25 mouse cellular contexts compared by ENCODE assay signal in genomic region chr7:54068271-54068851, GRCm38 (mm10).
DNase-seq lines count a peak whose midpoint lies in the region; ATAC-seq and TF ChIP-seq lines count a peak whose summit lies in the region.
"Had no signal": no experiment of that assay in that cellular context is flagged by ENCODE, and none has a peak within 500 bp of the region (broad histone marks: within the 10 kb centered on the region; RNA-seq: fewer than 3 reads in every experiment).

No protein-coding gene starts in this region.

- no peak for TF ChIP-seq CTCF in kidney, postnatal 0 days (IDR thresholded peaks at IDR 0.05; ENCODE audit: low read depth)
- no peak for TF ChIP-seq CTCF in brain, embryonic 14.5 days (IDR thresholded peaks at IDR 0.05; ENCODE audit: borderline replicate concordance, extremely low read depth, insufficient read depth, insufficient read length)

- H3K27me3 ChIP-seq in kidney, postnatal 0 days (ENCODE audit: insufficient read depth, low read length) = no peaks in the 10 kb centered on the region
- H3K27me3 ChIP-seq in midbrain, embryonic 14.5 days (ENCODE audit: control insufficient read depth, insufficient read depth, low read length) = no peaks in the 10 kb centered on the region
- no peaks in the 10 kb centered on the region for H3K27me3 ChIP-seq in midbrain, embryonic 10.5 days (ENCODE audit: low read depth, poor library complexity, severe bottlenecking)
- H3K27me3 ChIP-seq: forebrain, embryonic 13.5 days; heart, embryonic 12.5 days; heart, embryonic 15.5 days; hindbrain, embryonic 13.5 days had no signal

- no peak overlapping the region for H3K4me2 ChIP-seq in kidney, postnatal 0 days (ENCODE audit: low read length)
- H3K4me2 ChIP-seq in midbrain, embryonic 14.5 days (ENCODE audit: low read length) = no peak overlapping the region
- H3K4me2 ChIP-seq: forebrain, embryonic 13.5 days; heart, embryonic 12.5 days; heart, embryonic 15.5 days; hindbrain, embryonic 13.5 days had no signal

- DNase-seq in kidney, postnatal 0 days (ENCODE audit: low spot score) = peak; percentile 7
- no peak for DNase-seq in kidney, postnatal 10 days
- DNase-seq in midbrain, embryonic 14.5 days = peak; percentile 43
- DNase-seq in midbrain, embryonic 10.5 days (ENCODE audit: low spot score) = no peak
- peak; percentile 19 for DNase-seq in brain, embryonic 14.5 days (ENCODE audit: low read depth)
- DNase-seq in heart, adult 11 months = no peak
- DNase-seq: adrenal gland, adult 8-10 months; adrenal gland, postnatal 25 days; cerebellum, adult 18-20 months; cerebellum, adult 9-10 months; cerebellum, postnatal 14 days; forebrain, postnatal 0 days; gastrocnemius, adult 2 months; gastrocnemius, postnatal 14 days; heart, adult 18-20 months; heart, postnatal 10 days; heart, postnatal 36 days had no signal

- H3K9me3 ChIP-seq in kidney, postnatal 0 days (replicated peaks; ENCODE audit: low read length) = no peaks in the 10 kb centered on the region
- no peaks in the 10 kb centered on the region for H3K9me3 ChIP-seq in midbrain, embryonic 14.5 days (ENCODE audit: control insufficient read depth, low read length)
- H3K9me3 ChIP-seq in midbrain, embryonic 10.5 days (replicated peaks) = no peaks in the 10 kb centered on the region
- H3K9me3 ChIP-seq: forebrain, embryonic 10.5 days; forebrain, embryonic 13.5 days; heart, embryonic 12.5 days; heart, embryonic 15.5 days; hindbrain, embryonic 10.5 days; hindbrain, embryonic 13.5 days had no signal

- no peaks in the 10 kb centered on the region for H3K36me3 ChIP-seq in kidney, postnatal 0 days (ENCODE audit: insufficient read depth, low read length)
- H3K36me3 ChIP-seq in midbrain, embryonic 14.5 days (ENCODE audit: control insufficient read depth, insufficient read depth, low read length) = no peaks in the 10 kb centered on the region
- no peaks in the 10 kb centered on the region for H3K36me3 ChIP-seq in midbrain, embryonic 10.5 days
- H3K36me3 ChIP-seq: forebrain, embryonic 10.5 days; heart, embryonic 12.5 days; heart, embryonic 15.5 days; hindbrain, embryonic 10.5 days; hindbrain, embryonic 13.5 days had no signal

- no peak for ATAC-seq in kidney, postnatal 0 days (replicated peaks; ENCODE audit: low FRiP score, low read depth)
- ATAC-seq in midbrain, embryonic 14.5 days (ENCODE audit: low FRiP score, low TSS enrichment) = peak; percentile 55; the same call in 1 of the 2 replicates
- ATAC-seq: activated CD4-positive, CD25-positive, alpha-beta regulatory T cell, adult 4 months; forebrain, embryonic 13.5 days; forebrain, postnatal 0 days; hindbrain, embryonic 16.5 days had no signal

- 30% methylated on average over 1 of the region's 1 CpGs for WGBS in kidney, postnatal 0 days
- 43% methylated on average over 1 of the region's 1 CpGs for WGBS in midbrain, embryonic 14.5 days
- 91% methylated on average over 1 of the region's 1 CpGs for WGBS in midbrain, embryonic 10.5 days

- no peak for TF ChIP-seq POLR2A in brain, embryonic 14.5 days (IDR thresholded peaks at IDR 0.05; ENCODE audit: borderline replicate concordance, extremely low read depth, insufficient read depth, insufficient read length, poor library complexity, severe bottlenecking)

- H3K4me3 ChIP-seq in kidney, postnatal 0 days (replicated peaks; ENCODE audit: low read depth, low read length) = no peak overlapping the region
- no peak overlapping the region for H3K4me3 ChIP-seq in midbrain, embryonic 14.5 days (replicated peaks; ENCODE audit: low read depth, low read length)
- H3K4me3 ChIP-seq in midbrain, embryonic 10.5 days = no peak overlapping the region
- H3K4me3 ChIP-seq: forebrain, embryonic 10.5 days; forebrain, embryonic 13.5 days; gastrocnemius, adult 2 months; heart, embryonic 12.5 days; heart, embryonic 15.5 days; hindbrain, embryonic 10.5 days; hindbrain, embryonic 13.5 days had no signal

- H3K4me1 ChIP-seq in kidney, postnatal 0 days (replicated peaks; ENCODE audit: insufficient read depth, low read length) = no peaks in the 10 kb centered on the region
- no peaks in the 10 kb centered on the region for H3K4me1 ChIP-seq in midbrain, embryonic 14.5 days (ENCODE audit: control insufficient read depth, insufficient read depth, low read length)
- no peaks in the 10 kb centered on the region for H3K4me1 ChIP-seq in midbrain, embryonic 10.5 days
- H3K4me1 ChIP-seq: forebrain, embryonic 10.5 days; forebrain, embryonic 13.5 days; heart, embryonic 12.5 days; heart, embryonic 15.5 days; hindbrain, embryonic 10.5 days; hindbrain, embryonic 13.5 days had no signal

- no peak overlapping the region for H3K9ac ChIP-seq in kidney, postnatal 0 days (ENCODE audit: low read depth, low read length)
- H3K9ac ChIP-seq in midbrain, embryonic 14.5 days (replicated peaks; ENCODE audit: low read length) = no peak overlapping the region
- H3K9ac ChIP-seq: forebrain, embryonic 13.5 days; forebrain, postnatal 0 days; heart, embryonic 12.5 days; heart, embryonic 15.5 days; hindbrain, embryonic 13.5 days had no signal

- no peak overlapping the region for H3K27ac ChIP-seq in kidney, postnatal 0 days
- H3K27ac ChIP-seq in midbrain, embryonic 14.5 days (replicated peaks; ENCODE audit: low read depth, low read length) = no peak overlapping the region
- H3K27ac ChIP-seq in midbrain, embryonic 10.5 days (replicated peaks) = no peak overlapping the region
- H3K27ac ChIP-seq: forebrain, embryonic 10.5 days; forebrain, embryonic 13.5 days; gastrocnemius, adult 2 months; heart, embryonic 15.5 days; hindbrain, embryonic 10.5 days; hindbrain, embryonic 13.5 days had no signal

Comparison
In these comparisons a context has a peak if more than half of its experiments do, and no peak if none do; other contexts are left out.
1. DNase-seq: peak in kidney, postnatal 0 days (single experiment), midbrain, embryonic 14.5 days (single experiment) and brain, embryonic 14.5 days (single experiment); none in kidney, postnatal 10 days (single experiment), midbrain, embryonic 10.5 days (single experiment) and heart, adult 11 months (single experiment).